Mouse (Mus musculus): ENCODE data around the gene Mdh2. TPM values are rescaled to one million over a fixed set of nuclear protein-coding genes. Genes with fewer than 3 reads are reported as not detected.

Gene Mdh2
- polyA plus RNA-seq, 2 experiments = 224 to 307 TPM

- H3K27ac ChIP-seq = no peak overlapping the region
- ATAC-seq (ENCODE audit: insufficient read depth) (no peak), DNase-seq (ENCODE audit: low read depth in 3 of 3, low spot score in 3 of 3) (no peak)
- no peak overlapping the region for H3K4me3 ChIP-seq (ENCODE audit: insufficient read depth in 1 of 2, low read depth in 2 of 2, low read length in 2 of 2)
- TF ChIP-seq EP300 (IDR thresholded peaks at IDR 0.05; ENCODE audit: low read depth) (no peak), CTCF (IDR thresholded peaks at IDR 0.05; ENCODE audit: low read depth) (no peak)
- no peaks in the 10 kb centered on the region; a peak in 1 of 4 replicates for H3K4me1 ChIP-seq (replicated peaks; ENCODE audit: control insufficient read depth in 2 of 2, insufficient read depth in 2 of 2, low read length in 1 of 2)
- H3K4me2 ChIP-seq (ENCODE audit: low read depth) = no peak overlapping the region
- no peaks in the 10 kb centered on the region for H3K36me3 ChIP-seq (replicated peaks; ENCODE audit: control insufficient read depth, insufficient read depth, low read depth)
- WGBS (ENCODE audit: insufficient replicate concordance) = 28% methylated on average over 12 of the region's 12 CpGs
- peaks cover 9% of the 10 kb centered on the region for H3K27me3 ChIP-seq (ENCODE audit: control insufficient read depth, insufficient read depth, low read length)
- no peak overlapping the region for H3K9ac ChIP-seq (replicated peaks)
- no peaks in the 10 kb centered on the region for H3K9me3 ChIP-seq (ENCODE audit: control insufficient read depth, low read length)
Measured at GRCm38 (mm10) chr5:135835981-135836380, 57.7 kb downstream of the Mdh2 start.

Small RNAs within 50 kb of the gene (microRNA-seq; reads per million reads assigned to microRNA genes)
- gene Gm23268 = not detected
- not detected for gene Mir7034

Other genes with a start within 250 kb of the Mdh2 start
- 1.5 and 2.2 TPM in 2 replicates for gene Hip1, start 233.4 kb upstream of the Mdh2 start, polyA plus RNA-seq (2012; rRNA removed)
- gene Hip1, start 233.4 kb upstream of the Mdh2 start, polyA plus RNA-seq (2014; fragmentation: Nextera tagmentation; extraction: Ambion mirVana) = 2.8 and 2.9 TPM in 2 replicates
- gene Ccl26, start 214.9 kb upstream of the Mdh2 start, polyA plus RNA-seq (2012; rRNA removed) = not detected in 2 replicates
- not detected in 2 replicates for gene Ccl26, start 214.9 kb upstream of the Mdh2 start, polyA plus RNA-seq (2014; fragmentation: Nextera tagmentation; extraction: Ambion mirVana)
- gene Ccl24, start 205.4 kb upstream of the Mdh2 start, polyA plus RNA-seq (2012; rRNA removed) = 11.8 and 12.1 TPM in 2 replicates
- 14.4 and 17.8 TPM in 2 replicates for gene Ccl24, start 205.4 kb upstream of the Mdh2 start, polyA plus RNA-seq (2014; fragmentation: Nextera tagmentation; extraction: Ambion mirVana)
- 4.1 and 4.6 TPM in 2 replicates for gene Rhbdd2, start 145.9 kb upstream of the Mdh2 start, polyA plus RNA-seq (2012; rRNA removed)
- gene Rhbdd2, start 145.9 kb upstream of the Mdh2 start, polyA plus RNA-seq (2014; fragmentation: Nextera tagmentation; extraction: Ambion mirVana) = 7.8 and 8.3 TPM in 2 replicates
- 21.7 and 27.7 TPM in 2 replicates for gene Por, start 108.4 kb upstream of the Mdh2 start, polyA plus RNA-seq (2012; rRNA removed)
- 18.1 and 21.4 TPM in 2 replicates for gene Por, start 108.4 kb upstream of the Mdh2 start, polyA plus RNA-seq (2014; fragmentation: Nextera tagmentation; extraction: Ambion mirVana)
- 5.4 and 5.7 TPM in 2 replicates for gene Tmem120a, start 34.0 kb upstream of the Mdh2 start, polyA plus RNA-seq (2012; rRNA removed)
- 15.2 and 16.0 TPM in 2 replicates for gene Tmem120a, start 34.0 kb upstream of the Mdh2 start, polyA plus RNA-seq (2014; fragmentation: Nextera tagmentation; extraction: Ambion mirVana)
- 0.02 TPM in 1 of 2 replicates, not detected in the other for gene Styxl1, start 95 bp upstream of the Mdh2 start, polyA plus RNA-seq (2012; rRNA removed)
- gene Styxl1, start 95 bp upstream of the Mdh2 start, polyA plus RNA-seq (2014; fragmentation: Nextera tagmentation; extraction: Ambion mirVana) = not detected in 2 replicates
- 0.01 and 0.27 TPM in 2 replicates for gene Srrm3, start 28.4 kb downstream of the Mdh2 start, polyA plus RNA-seq (2012; rRNA removed)
- not detected in 2 replicates for gene Srrm3, start 28.4 kb downstream of the Mdh2 start, polyA plus RNA-seq (2014; fragmentation: Nextera tagmentation; extraction: Ambion mirVana)
- gene Hspb1, start 109.4 kb downstream of the Mdh2 start, polyA plus RNA-seq (2012; rRNA removed) = 1.7 and 1.9 TPM in 2 replicates
- gene Hspb1, start 109.4 kb downstream of the Mdh2 start, polyA plus RNA-seq (2014; fragmentation: Nextera tagmentation; extraction: Ambion mirVana) = 1.7 and 1.8 TPM in 2 replicates
- gene Ywhag, start 156.1 kb downstream of the Mdh2 start, polyA plus RNA-seq (2012; rRNA removed) = 21.7 and 25.9 TPM in 2 replicates
- 26.3 and 30.1 TPM in 2 replicates for gene Ywhag, start 156.1 kb downstream of the Mdh2 start, polyA plus RNA-seq (2014; fragmentation: Nextera tagmentation; extraction: Ambion mirVana)
- gene Ssc4d, start 196.1 kb downstream of the Mdh2 start, polyA plus RNA-seq (2012; rRNA removed) = 2.3 and 2.8 TPM in 2 replicates
- gene Ssc4d, start 196.1 kb downstream of the Mdh2 start, polyA plus RNA-seq (2014; fragmentation: Nextera tagmentation; extraction: Ambion mirVana) = 1.5 and 2.1 TPM in 2 replicates
- 0.03 TPM in 1 of 2 replicates, not detected in the other for gene Zp3, start 201.6 kb downstream of the Mdh2 start, polyA plus RNA-seq (2012; rRNA removed)
- not detected in 2 replicates for gene Zp3, start 201.6 kb downstream of the Mdh2 start, polyA plus RNA-seq (2014; fragmentation: Nextera tagmentation; extraction: Ambion mirVana)
- gene Dtx2, start 216.3 kb downstream of the Mdh2 start, polyA plus RNA-seq (2012; rRNA removed) = 3.4 and 5.0 TPM in 2 replicates
- gene Dtx2, start 216.3 kb downstream of the Mdh2 start, polyA plus RNA-seq (2014; fragmentation: Nextera tagmentation; extraction: Ambion mirVana) = 5.1 and 5.4 TPM in 2 replicates